Mouse (Mus musculus) lung, postnatal 14 days (tissue): ENCODE data around the gene Wdr27.
"Not testable (repeated sequence)": the region's sequence is repeated elsewhere in the genome, so short reads cannot be mapped to it uniquely, and the experiment has no call there.

Experiments used
- DNase-seq: peaks from one replicate; pipeline ENCODE4 v3.0.0; 2021

Gene Wdr27

GRCm38 (mm10) chr17:14928631-14929030, 14.3 kb downstream of the Wdr27 start:
- no peak for DNase-seq

- DNase-seq: no peak
These were observed 15.2 kb downstream of the Wdr27 start for GRCm38 (mm10) chr17:14927644-14928218.

- no peak for DNase-seq
These were observed 21.4 kb downstream of the Wdr27 start for GRCm38 (mm10) chr17:14921582-14921981.

GRCm38 (mm10) chr17:14917866-14918265, 25.1 kb downstream of the Wdr27 start:
- DNase-seq: no peak

- DNase-seq: no peak
These were observed 28.6 kb downstream of the Wdr27 start for GRCm38 (mm10) chr17:14914401-14914800.

- DNase-seq: no peak
These were observed 30.0 kb downstream of the Wdr27 start for GRCm38 (mm10) chr17:14912981-14913380.

- DNase-seq: no peak
These were observed 30.5 kb downstream of the Wdr27 start for GRCm38 (mm10) chr17:14912420-14912819.

- no peak for DNase-seq
These were observed 32.2 kb downstream of the Wdr27 start for GRCm38 (mm10) chr17:14910771-14911170.

GRCm38 (mm10) chr17:14909331-14909730, 33.6 kb downstream of the Wdr27 start:
- DNase-seq: no peak

GRCm38 (mm10) chr17:14907136-14907535, 35.8 kb downstream of the Wdr27 start:
- no peak for DNase-seq

GRCm38 (mm10) chr17:14906611-14907010, 36.3 kb downstream of the Wdr27 start:
- DNase-seq: no peak

GRCm38 (mm10) chr17:14904637-14905265, 38.2 kb downstream of the Wdr27 start:
- peak; percentile 80 for DNase-seq

- no peak for DNase-seq
These were observed 38.8 kb downstream of the Wdr27 start for GRCm38 (mm10) chr17:14904206-14904605.

- DNase-seq: no peak
These were observed 39.7 kb downstream of the Wdr27 start for GRCm38 (mm10) chr17:14903212-14903611.

- DNase-seq: no peak
These were observed 44.0 kb downstream of the Wdr27 start for GRCm38 (mm10) chr17:14898972-14899371.

- not testable (repeated sequence) for DNase-seq
These were observed 47.9 kb downstream of the Wdr27 start for GRCm38 (mm10) chr17:14895058-14895457.

GRCm38 (mm10) chr17:14886933-14887332, 56.0 kb downstream of the Wdr27 start:
- no peak for DNase-seq

- peak; percentile 11 for DNase-seq
These were observed 68.2 kb downstream of the Wdr27 start for GRCm38 (mm10) chr17:14874656-14875204.

- no peak for DNase-seq
These were observed 82.7 kb downstream of the Wdr27 start for GRCm38 (mm10) chr17:14860220-14860619.

GRCm38 (mm10) chr17:14847709-14848108, 95.2 kb downstream of the Wdr27 start:
- DNase-seq: no peak

GRCm38 (mm10) chr17:14846880-14847279, 96.1 kb downstream of the Wdr27 start:
- DNase-seq: peak; percentile 17

GRCm38 (mm10) chr17:14826715-14827295, 116.2 kb downstream of the Wdr27 start:
- DNase-seq: no peak

GRCm38 (mm10) chr17:14824938-14825337, 118.0 kb downstream of the Wdr27 start:
- peak; percentile 17 for DNase-seq

- DNase-seq: no peak
These were observed 125.0 kb downstream of the Wdr27 start for GRCm38 (mm10) chr17:14817975-14818374.
